Mouse (Mus musculus) myocyte (in vitro differentiated cells): Measurements from ENCODE around the gene Baz2b. TPM values are rescaled to one million over a fixed set of nuclear protein-coding genes. Genes with fewer than 3 reads are reported as not detected.

Experiments used
- H3K27me3 ChIP-seq: one replicate; pipeline ENCODE4 v1.6.1; 2011; ENCODE audit not compliant: control insufficient read depth, insufficient read depth, insufficient read length
- H3K36me3 ChIP-seq: one replicate; pipeline ENCODE4 v1.6.1; 2011; ENCODE audit not compliant: control insufficient read depth, insufficient read depth
- H3K4me2 ChIP-seq: one replicate; pipeline ENCODE4 v1.6.1; 2011; ENCODE audit warnings: low read depth, control low read depth
- H3K4me3 ChIP-seq: one replicate; pipeline ENCODE4 v1.5.1; 2011; ENCODE audit warnings: mild to moderate bottlenecking, control low read depth, moderate library complexity
- H3K79me2 ChIP-seq: one replicate; pipeline ENCODE4 v1.6.1; 2011; ENCODE audit not compliant: control insufficient read depth, insufficient read depth
- H3ac ChIP-seq: one replicate; pipeline ENCODE4 v1.6.1; 2011; ENCODE audit not compliant: control insufficient read depth, insufficient read length
- CEBPB ChIP-seq: IDR thresholded peaks from 2 replicates; pipeline ENCODE4 v1.6.1; 2011; ENCODE audit warnings: mild to moderate bottlenecking, moderate library complexity; ENCODE audit not compliant: poor library complexity, insufficient read depth, severe bottlenecking
- E2F4 ChIP-seq: IDR thresholded peaks from one replicate; pipeline ENCODE4 v1.6.1; 2011; ENCODE audit warnings: mild to moderate bottlenecking, control low read depth, moderate library complexity; ENCODE audit not compliant: insufficient read depth
- MAX ChIP-seq: IDR thresholded peaks from one replicate; pipeline ENCODE4 v1.6.1; 2011; ENCODE audit warnings: low read depth, mild to moderate bottlenecking, control low read depth
- MYOD1 ChIP-seq, 3 experiments: IDR thresholded peaks; one replicate each; pipeline ENCODE4 v1.6.1; 2011; ENCODE audit warnings: control low read depth in 2 of 3, low read depth in 2 of 3, mild to moderate bottlenecking in 2 of 3, moderate library complexity in 1 of 3; ENCODE audit not compliant: insufficient read length in 2 of 3, control insufficient read depth in 1 of 3
- MYOG ChIP-seq, 3 experiments: IDR thresholded peaks; one replicate each; pipeline ENCODE4 v1.6.1; 2011; ENCODE audit warnings: control low read depth in 2 of 3, low read depth in 2 of 3, mild to moderate bottlenecking in 2 of 3; ENCODE audit not compliant: insufficient read length in 2 of 3, control insufficient read depth in 1 of 3, insufficient read depth in 1 of 3
- POLR2A ChIP-seq: IDR thresholded peaks from one replicate; pipeline ENCODE4 v1.6.1; 2011; ENCODE audit warnings: low read depth, mild to moderate bottlenecking, control low read depth, moderate library complexity; ENCODE audit not compliant: insufficient read length
- POLR2AphosphoS2 ChIP-seq: IDR thresholded peaks from one replicate; pipeline ENCODE4 v1.6.1; 2011; ENCODE audit warnings: low read depth, control low read depth; ENCODE audit not compliant: insufficient read length
- REST ChIP-seq: IDR thresholded peaks from one replicate; pipeline ENCODE4 v1.6.1; 2011; ENCODE audit warnings: mild to moderate bottlenecking, control low read depth, moderate library complexity; ENCODE audit not compliant: insufficient read depth, insufficient read length
- SRF ChIP-seq: IDR thresholded peaks from one replicate; pipeline ENCODE4 v1.6.1; 2011; ENCODE audit warnings: low read depth; ENCODE audit not compliant: control insufficient read depth, insufficient read length
- TCF12 ChIP-seq: IDR thresholded peaks from one replicate; pipeline ENCODE4 v1.6.1; 2011; ENCODE audit warnings: mild to moderate bottlenecking, control low read depth; ENCODE audit not compliant: poor library complexity, insufficient read depth, severe bottlenecking
- TCF3 ChIP-seq: IDR thresholded peaks from one replicate; pipeline ENCODE4 v1.6.1; 2011; ENCODE audit warnings: low read depth, control low read depth; ENCODE audit not compliant: insufficient read length
- USF1 ChIP-seq: IDR thresholded peaks from one replicate; pipeline ENCODE4 v1.6.1; 2011; ENCODE audit warnings: low read depth, mild to moderate bottlenecking, control low read depth, moderate library complexity
- polyA plus RNA-seq: library from polyadenylated mRNA; unstranded; fragments of >200 nt; fragmentation: generic; extraction: Trizol; gene quantifications from one replicate; pipeline ENCODE4 v1.2.1, GENCODE M21; 2012; ENCODE audit warnings: missing spikeins

Baz2b gene
- polyA plus RNA-seq, result 11.8 TPM

DNA sequence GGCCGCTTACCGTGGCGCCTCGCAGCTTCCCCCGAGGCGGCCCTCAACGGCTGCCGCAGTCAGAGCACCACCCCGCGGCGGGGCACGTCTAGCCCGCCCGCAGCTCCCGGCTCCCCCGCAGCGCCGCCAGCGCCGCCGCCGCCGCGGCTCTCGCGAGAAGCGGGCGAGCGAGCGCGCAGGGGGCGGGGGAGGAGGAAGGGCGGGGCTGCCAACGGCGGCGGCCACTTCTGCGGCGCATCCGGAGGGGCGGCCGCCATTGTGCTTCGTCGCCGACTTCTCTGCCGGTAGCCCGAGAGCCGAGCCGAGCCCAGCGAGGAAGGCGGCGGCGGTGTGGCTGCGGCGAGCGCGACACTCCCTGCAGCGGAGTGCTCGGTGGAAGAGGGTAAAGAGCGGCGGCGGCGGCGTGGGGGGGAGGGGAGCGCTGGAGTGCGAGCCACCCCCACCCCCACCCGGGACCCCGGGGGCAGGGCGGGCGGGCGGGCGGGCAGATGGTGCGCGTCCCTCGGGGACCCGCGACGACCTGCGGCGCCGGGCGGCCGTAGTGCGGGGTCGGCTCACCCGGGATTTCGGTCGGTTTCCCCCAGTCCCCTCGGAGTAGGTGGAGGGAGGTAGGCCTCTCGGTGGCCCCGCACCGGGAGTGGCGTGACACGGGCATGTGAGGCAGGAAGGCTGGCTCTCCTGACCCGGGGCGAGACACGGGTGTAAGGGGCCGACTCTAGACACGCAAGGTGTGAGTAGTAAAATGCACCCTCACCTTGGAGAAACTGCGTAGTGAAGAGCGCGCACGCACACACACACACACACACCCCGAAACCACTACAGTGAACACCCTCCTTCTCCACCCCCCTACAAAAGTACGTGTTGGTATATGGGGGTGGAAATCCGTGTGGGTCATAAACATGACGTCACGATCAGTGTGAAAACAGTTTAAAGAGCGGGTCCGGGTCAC lies at the start of gene Baz2b, which contains the start of gene March7:
TSS of gene Baz2b (minus strand) at position 137 of the 949 bp plus-strand sequence.
TSS of gene March7 (plus strand) at position 185 of the 949 bp plus-strand sequence.
- peak within 1 kb of the TSS; percentile 67 for H3ac ChIP-seq
- H3K79me2 ChIP-seq, result peaks cover 50% of the 10 kb centered on the region
- H3K27me3 ChIP-seq, result no peaks in the 10 kb centered on the region
- TF ChIP-seq MYOD1 (IDR thresholded peaks at IDR 0.05; ENCODE audit: control insufficient read depth in 1 of 3, insufficient read length in 2 of 3, low read depth in 2 of 3) (peak in 1 of 3 experiments; percentile 23), POLR2AphosphoS2 (peak; percentile 51), E2F4 (peak; percentile 8), POLR2A (peak; percentile 92), REST (no peak)
- peak within 1 kb of the TSS; percentile 81 for H3K4me3 ChIP-seq
- H3K4me2 ChIP-seq, result peak within 1 kb of the TSS; percentile 87
- H3K36me3 ChIP-seq, result peaks cover 8% of the 10 kb centered on the region

GRCm38 (mm10) chr2:60259186-60259585 lies 49.5 kb upstream of the Baz2b start:
- TF ChIP-seq TCF12 (no peak), REST (no peak), POLR2A (no peak), SRF (no peak), MYOD1 (IDR thresholded peaks at IDR 0.05; ENCODE audit: control insufficient read depth in 1 of 3, insufficient read length in 2 of 3, low read depth in 2 of 3) (no peak), CEBPB (no peak), USF1 (no peak), E2F4 (no peak), MAX (no peak), TCF3 (no peak)
- H3K4me3 ChIP-seq, result no peak overlapping the region
- H3K4me2 ChIP-seq, result no peak overlapping the region
- H3K79me2 ChIP-seq, result no peaks in the 10 kb centered on the region
- H3K36me3 ChIP-seq, result no peaks in the 10 kb centered on the region
- H3K27me3 ChIP-seq, result no peaks in the 10 kb centered on the region
- no peak overlapping the region for H3ac ChIP-seq

DNA sequence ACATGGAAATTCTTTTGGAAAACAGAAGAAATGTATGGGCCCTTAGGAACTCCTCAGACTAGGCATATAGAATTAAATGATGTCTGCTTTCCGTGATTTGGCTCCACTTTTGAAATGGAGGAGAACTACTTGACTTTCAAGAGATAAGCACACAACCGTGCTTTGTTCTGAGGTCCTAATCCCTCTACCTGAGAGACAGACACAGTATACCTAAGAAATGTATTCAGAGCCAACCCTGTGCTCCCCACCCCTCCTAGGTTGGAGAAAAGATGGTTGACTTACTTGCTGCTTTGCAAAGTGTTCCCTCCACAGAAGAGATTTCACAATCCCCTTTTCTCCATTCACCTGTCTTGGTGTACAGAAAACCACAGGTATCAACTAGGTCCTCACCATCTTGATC lies 47.1 kb upstream of the Baz2b start:
- Histone ChIP-seq H3K4me2 (no peak overlapping the region), H3K4me3 (no peak overlapping the region), H3K36me3 (no peaks in the 10 kb centered on the region), H3K79me2 (no peaks in the 10 kb centered on the region), H3ac (no peak overlapping the region), H3K27me3 (no peaks in the 10 kb centered on the region)
- TF ChIP-seq CEBPB, result no peak
- TF ChIP-seq E2F4, result no peak
- no peak for TF ChIP-seq POLR2AphosphoS2
- TF ChIP-seq MYOD1 (IDR thresholded peaks at IDR 0.05; ENCODE audit: control insufficient read depth in 1 of 3, insufficient read length in 2 of 3, low read depth in 2 of 3), result no peak

- Histone ChIP-seq H3K4me2 (no peak overlapping the region), H3K4me3 (no peak overlapping the region), H3ac (no peak overlapping the region), H3K79me2 (no peaks in the 10 kb centered on the region), H3K27me3 (no peaks in the 10 kb centered on the region), H3K36me3 (peaks cover 11% of the 10 kb centered on the region)
- TF ChIP-seq POLR2A, result no peak
- TF ChIP-seq TCF3, result no peak
- TF ChIP-seq TCF12, result no peak
- no peak for TF ChIP-seq MAX
- TF ChIP-seq E2F4, result no peak
- TF ChIP-seq CEBPB, result no peak
- no peak for TF ChIP-seq USF1
- TF ChIP-seq POLR2AphosphoS2, result no peak
- TF ChIP-seq MYOG (IDR thresholded peaks at IDR 0.05; ENCODE audit: control insufficient read depth in 1 of 3, insufficient read depth in 1 of 3, insufficient read length in 2 of 3, low read depth in 2 of 3), result no peak
Observed at GRCm38 (mm10) chr2:60253506-60253905, 43.9 kb upstream of the Baz2b start.

GRCm38 (mm10) chr2:60252782-60253181 lies 43.1 kb upstream of the Baz2b start:
- Histone ChIP-seq H3K4me2 (no peak overlapping the region), H3K27me3 (no peaks in the 10 kb centered on the region), H3K36me3 (peaks cover 16% of the 10 kb centered on the region), H3K4me3 (no peak overlapping the region), H3K79me2 (no peaks in the 10 kb centered on the region), H3ac (no peak overlapping the region)
- no peak for TF ChIP-seq MYOD1 (IDR thresholded peaks at IDR 0.05; ENCODE audit: control insufficient read depth in 1 of 3, insufficient read length in 2 of 3, low read depth in 2 of 3)
- TF ChIP-seq MAX, result no peak
- TF ChIP-seq SRF, result no peak
- TF ChIP-seq POLR2A, result no peak
- no peak for TF ChIP-seq CEBPB
- TF ChIP-seq E2F4, result no peak
- TF ChIP-seq TCF3, result no peak
- TF ChIP-seq REST, result no peak
- TF ChIP-seq USF1, result no peak
- TF ChIP-seq POLR2AphosphoS2, result no peak
- no peak for TF ChIP-seq TCF12
